Mouse (Mus musculus) erythroblast, embryonic 14.5 days (primary cell): Measurements from ENCODE around the gene Tmigd3.

ENCODE experiments used
- GATA1 ChIP-seq: IDR thresholded peaks from 2 replicates; pipeline ENCODE4 v1.6.1; 2012; ENCODE audit warnings: low read length, inconsistent platforms, mixed read lengths
- TAL1 ChIP-seq: IDR thresholded peaks from 3 replicates; pipeline ENCODE4 v1.6.1; 2012; ENCODE audit warnings: low read length, inconsistent platforms, mixed read lengths

DNA sequence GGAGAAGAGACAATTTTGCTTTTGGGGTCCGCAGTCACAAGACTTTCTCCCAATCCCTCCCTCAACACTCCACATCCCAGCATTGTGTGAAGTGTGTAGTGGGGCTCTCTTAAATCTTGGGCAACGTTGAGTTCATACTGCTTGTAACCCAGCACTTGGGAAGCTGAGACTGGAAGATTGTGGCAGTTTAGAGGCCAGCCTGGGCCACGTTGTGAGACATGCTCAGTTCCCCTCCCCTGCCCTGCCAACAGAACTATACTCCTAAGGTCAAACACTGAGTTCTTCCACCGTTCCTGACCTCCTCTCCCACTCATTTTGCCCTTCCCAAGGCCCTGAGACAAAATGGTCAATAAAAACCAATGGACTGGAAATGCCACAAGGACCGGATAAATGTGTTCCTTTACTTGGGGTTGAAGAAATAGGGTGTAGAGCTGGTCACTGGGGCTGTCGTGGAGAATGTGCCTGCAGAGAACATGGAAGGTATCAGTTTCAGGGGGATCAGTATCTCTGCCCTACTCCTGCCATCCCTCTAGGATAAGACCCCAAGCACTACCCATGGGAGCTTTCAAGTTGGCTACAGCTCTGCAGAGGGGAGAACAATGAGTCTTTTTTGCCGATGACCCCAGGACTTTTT lies 57.0 kb downstream of the Tmigd3 start:
- TF ChIP-seq GATA1 (no peak), TAL1 (no peak)
